Mouse (Mus musculus): Measurements from ENCODE around the gene Kcnip3. TPM values are rescaled to one million over a fixed set of nuclear protein-coding genes. Genes with fewer than 3 reads are reported as not detected.

Kcnip3 gene
- polyA plus RNA-seq, 1 experiment from 2014 or later: 8.9 TPM

- no peak overlapping the region for H3K27ac ChIP-seq
- WGBS: 78% methylated on average over 9 of the region's 9 CpGs
- no peak overlapping the region for H3K4me2 ChIP-seq
- no peaks in the 10 kb centered on the region for H3K4me1 ChIP-seq
- H3K36me3 ChIP-seq (replicated peaks): no peaks in the 10 kb centered on the region
- no peaks in the 10 kb centered on the region for H3K9me3 ChIP-seq
- peaks cover 7% of the 10 kb centered on the region; the same call in 1 of the 2 replicates for H3K27me3 ChIP-seq (replicated peaks)
- no peak overlapping the region for H3K9ac ChIP-seq
- no peak overlapping the region for H3K4me3 ChIP-seq
- ATAC-seq (replicated peaks): no peak
Observed at GRCm38 (mm10) chr2:127453141-127453540, 68.8 kb downstream of the Kcnip3 start.

GRCm38 (mm10) chr2:127451748-127452147 lies 70.1 kb downstream of the Kcnip3 start:
- H3K9me3 ChIP-seq: no peaks in the 10 kb centered on the region
- WGBS: 50% methylated on average over 6 of the region's 6 CpGs
- no peak overlapping the region for H3K27ac ChIP-seq
- H3K4me3 ChIP-seq: no peak overlapping the region
- H3K9ac ChIP-seq: no peak overlapping the region
- H3K4me1 ChIP-seq: no peaks in the 10 kb centered on the region
- no peaks in the 10 kb centered on the region for H3K36me3 ChIP-seq (replicated peaks)
- no peak overlapping the region for H3K4me2 ChIP-seq
- no peak for ATAC-seq (replicated peaks)
- peaks cover 7% of the 10 kb centered on the region; the same call in 1 of the 2 replicates for H3K27me3 ChIP-seq (replicated peaks)

- H3K9ac ChIP-seq: no peak overlapping the region
Observed at GRCm38 (mm10) chr2:127449691-127450090, 72.2 kb downstream of the Kcnip3 start.

GRCm38 (mm10) chr2:127446847-127447246 lies 75.0 kb downstream of the Kcnip3 start:
- no peaks in the 10 kb centered on the region; the same call in 1 of the 2 replicates for H3K27me3 ChIP-seq (replicated peaks)
- H3K4me2 ChIP-seq: no peak overlapping the region
- H3K36me3 ChIP-seq (replicated peaks): no peaks in the 10 kb centered on the region
- H3K27ac ChIP-seq: no peak overlapping the region
- no peaks in the 10 kb centered on the region for H3K9me3 ChIP-seq
- H3K4me3 ChIP-seq: no peak overlapping the region
- no peak for ATAC-seq (replicated peaks)
- WGBS: 66% methylated on average over 3 of the region's 3 CpGs
- peaks cover 24% of the 10 kb centered on the region for H3K4me1 ChIP-seq
- H3K9ac ChIP-seq: no peak overlapping the region

More at GRCm38 (mm10) chr2:127449691-127450090, 72.2 kb downstream of the Kcnip3 start:
- Histone ChIP-seq H3K9me3 (no peaks in the 10 kb centered on the region), H3K27me3 (replicated peaks) (peaks cover 7% of the 10 kb centered on the region; the same call in 1 of the 2 replicates), H3K36me3 (replicated peaks) (no peaks in the 10 kb centered on the region), H3K27ac (no peak overlapping the region), H3K4me2 (no peak overlapping the region), H3K4me1 (peaks cover 2% of the 10 kb centered on the region), H3K4me3 (no peak overlapping the region)
- 48% methylated on average over 7 of the region's 7 CpGs for WGBS
- no peak for ATAC-seq (replicated peaks)

GRCm38 (mm10) chr2:127444055-127444789 lies 77.7 kb downstream of the Kcnip3 start, which contains the start of gene Fahd2a:
TSS of gene Fahd2a (minus strand) at chr2:127444565.
- H3K27me3 ChIP-seq (replicated peaks): no peaks in the 10 kb centered on the region; the same call in 1 of the 2 replicates
- WGBS: 3% methylated on average over 37 of the region's 37 CpGs
- H3K4me1 ChIP-seq: peaks cover 24% of the 10 kb centered on the region
- H3K9ac ChIP-seq: peak within 1 kb of the TSS; percentile 78
- H3K9me3 ChIP-seq: no peaks in the 10 kb centered on the region
- ATAC-seq (replicated peaks): peak; percentile 96
- H3K27ac ChIP-seq: peak within 1 kb of the TSS; percentile 51; the same call in 1 of the 2 replicates
- peak within 1 kb of the TSS; percentile 82 for H3K4me3 ChIP-seq
- peak within 1 kb of the TSS; percentile 79 for H3K4me2 ChIP-seq
- H3K36me3 ChIP-seq (replicated peaks): 0 out of 2 replicates have a peak, but pooled peaks cover 3% of the 10 kb centered on the region

GRCm38 (mm10) chr2:127437697-127438096 lies 84.2 kb downstream of the Kcnip3 start:
- Histone ChIP-seq H3K4me1 (peaks cover 6% of the 10 kb centered on the region), H3K4me3 (no peak overlapping the region), H3K4me2 (no peak overlapping the region), H3K9me3 (no peaks in the 10 kb centered on the region), H3K9ac (no peak overlapping the region), H3K36me3 (replicated peaks) (peaks cover 15% of the 10 kb centered on the region; the same call in 1 of the 2 replicates), H3K27ac (no peak overlapping the region), H3K27me3 (replicated peaks) (no peaks in the 10 kb centered on the region)
- no peak for ATAC-seq (replicated peaks)
- WGBS: 90% methylated on average over 5 of the region's 5 CpGs

- WGBS: 91% methylated on average over 2 of the region's 2 CpGs
Observed at GRCm38 (mm10) chr2:127435554-127435953, 86.3 kb downstream of the Kcnip3 start.

GRCm38 (mm10) chr2:127435135-127435534 lies 86.8 kb downstream of the Kcnip3 start:
- H3K4me2 ChIP-seq: no peak overlapping the region
- H3K27me3 ChIP-seq (replicated peaks): no peaks in the 10 kb centered on the region
- no peaks in the 10 kb centered on the region for H3K9me3 ChIP-seq
- ATAC-seq (replicated peaks): no peak
- no peak overlapping the region for H3K27ac ChIP-seq
- no peak overlapping the region for H3K9ac ChIP-seq
- H3K4me1 ChIP-seq: no peaks in the 10 kb centered on the region
- peaks cover 13% of the 10 kb centered on the region; the same call in 1 of the 2 replicates for H3K36me3 ChIP-seq (replicated peaks)
- 41% methylated on average over 2 of the region's 2 CpGs for WGBS
- no peak overlapping the region for H3K4me3 ChIP-seq

More at GRCm38 (mm10) chr2:127435554-127435953, 86.3 kb downstream of the Kcnip3 start:
- Histone ChIP-seq H3K27ac (no peak overlapping the region), H3K27me3 (replicated peaks) (no peaks in the 10 kb centered on the region), H3K4me1 (no peaks in the 10 kb centered on the region), H3K9me3 (no peaks in the 10 kb centered on the region), H3K4me3 (no peak overlapping the region), H3K36me3 (replicated peaks) (peaks cover 13% of the 10 kb centered on the region; the same call in 1 of the 2 replicates), H3K4me2 (no peak overlapping the region), H3K9ac (no peak overlapping the region)
- no peak for ATAC-seq (replicated peaks)

- Histone ChIP-seq H3K9ac (no peak overlapping the region), H3K9me3 (no peaks in the 10 kb centered on the region), H3K27ac (no peak overlapping the region), H3K4me3 (no peak overlapping the region), H3K4me1 (no peaks in the 10 kb centered on the region), H3K27me3 (replicated peaks) (no peaks in the 10 kb centered on the region), H3K4me2 (no peak overlapping the region), H3K36me3 (replicated peaks) (peaks cover 11% of the 10 kb centered on the region; the same call in 1 of the 2 replicates)
- ATAC-seq (replicated peaks): 0 out of 2 replicates have a peak, but pooled peaks have one; percentile 22
- 84% methylated on average over 9 of the region's 9 CpGs for WGBS
Observed at GRCm38 (mm10) chr2:127433487-127434295, 88.2 kb downstream of the Kcnip3 start.

GRCm38 (mm10) chr2:127430238-127430637 lies 91.7 kb downstream of the Kcnip3 start:
- no peaks in the 10 kb centered on the region for H3K4me1 ChIP-seq
- H3K27me3 ChIP-seq (replicated peaks): no peaks in the 10 kb centered on the region
- H3K36me3 ChIP-seq (replicated peaks): no peaks in the 10 kb centered on the region
- H3K4me3 ChIP-seq: no peak overlapping the region
- whole genome bisulfite sequencing: 16% methylated on average over 3 of the region's 3 CpGs
- no peak overlapping the region for H3K9ac ChIP-seq
- H3K27ac ChIP-seq: no peak overlapping the region
- H3K4me2 ChIP-seq: no peak overlapping the region
- 0 out of 2 replicates have a peak, but pooled peaks have one; percentile 31 for ATAC-seq (replicated peaks)
- H3K9me3 ChIP-seq: no peaks in the 10 kb centered on the region

GRCm38 (mm10) chr2:127424977-127425376 lies 96.9 kb downstream of the Kcnip3 start, which contains the start of gene Gpat2:
TSS of gene Gpat2 (plus strand) at chr2:127425199.
- Histone ChIP-seq H3K27ac (no peak within 1 kb of the TSS), H3K4me3 (no peak within 1 kb of the TSS), H3K27me3 (replicated peaks) (no peaks in the 10 kb centered on the region), H3K9me3 (no peaks in the 10 kb centered on the region), H3K9ac (no peak within 1 kb of the TSS), H3K36me3 (replicated peaks) (no peaks in the 10 kb centered on the region), H3K4me1 (no peaks in the 10 kb centered on the region), H3K4me2 (no peak within 1 kb of the TSS)
- ATAC-seq (replicated peaks): no peak
- 86% methylated on average over 17 of the region's 17 CpGs for WGBS

Data from midbrain, embryonic 15.5 days (tissue).